18 mouse cellular contexts compared by ENCODE assay signal in the genomic region with DNA sequence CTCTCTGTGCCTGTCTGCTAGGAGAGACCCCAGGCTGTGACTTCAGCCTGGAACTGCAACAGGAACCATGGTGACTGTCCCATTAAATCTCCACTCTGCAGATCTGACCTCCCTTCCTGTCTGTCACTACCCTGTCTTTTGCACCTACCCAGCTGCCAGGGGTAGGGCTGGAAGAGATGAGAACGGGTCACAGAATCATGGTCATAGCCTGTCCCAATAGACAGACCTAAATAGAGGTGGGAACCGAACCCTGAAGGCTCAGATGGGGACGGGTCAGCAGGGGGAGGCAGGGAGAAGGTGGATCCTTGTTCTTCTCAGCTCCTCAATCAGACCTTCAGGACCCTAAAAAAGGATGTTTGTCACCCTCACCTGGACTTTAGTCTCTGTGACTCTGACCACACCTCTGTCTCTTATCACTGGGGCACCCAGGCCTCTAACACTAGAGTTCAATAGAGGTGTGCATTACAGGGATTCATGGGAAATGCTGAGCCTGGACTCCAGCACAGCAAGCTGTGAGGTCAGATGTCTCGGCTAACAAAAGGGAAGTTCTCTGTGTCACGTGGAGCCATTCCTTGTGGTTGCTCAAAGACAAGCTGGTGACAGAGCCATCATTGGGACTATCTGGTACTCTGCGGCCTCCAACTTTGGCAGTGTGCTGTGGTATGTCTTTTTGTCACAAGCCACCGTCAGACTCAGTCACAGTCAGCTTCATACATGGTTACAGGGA. TPM values are rescaled to one million over a fixed set of nuclear protein-coding genes. Genes with fewer than 3 reads are reported as not detected.
DNase-seq lines count a peak whose midpoint lies in the region; ATAC-seq and TF ChIP-seq lines count a peak whose summit lies in the region.
"Had no signal": no experiment of that assay in that cellular context is flagged by ENCODE, and none has a peak within 500 bp of the region (broad histone marks: within the 10 kb centered on the region; RNA-seq: fewer than 3 reads in every experiment).

No protein-coding gene starts in this region.

- H3K9me3 ChIP-seq in heart, embryonic 16.5 days (replicated peaks; ENCODE audit: control insufficient read depth, low read length) = no peaks in the 10 kb centered on the region
- H3K9me3 ChIP-seq in heart, embryonic 11.5 days (replicated peaks; ENCODE audit: control insufficient read depth, low read length) = no peaks in the 10 kb centered on the region
- no peaks in the 10 kb centered on the region for H3K9me3 ChIP-seq in E14TG2a.4 (ENCODE audit: low read length)
- no peaks in the 10 kb centered on the region for H3K9me3 ChIP-seq in intestine, embryonic 14.5 days (ENCODE audit: control insufficient read depth, low read length)
- H3K9me3 ChIP-seq: neural tube, embryonic 12.5 days had no signal

- H3K4me2 ChIP-seq in heart, embryonic 16.5 days (ENCODE audit: low read depth, low read length) = no peak overlapping the region
- no peak overlapping the region for H3K4me2 ChIP-seq in heart, embryonic 11.5 days
- H3K4me2 ChIP-seq in intestine, embryonic 14.5 days (ENCODE audit: low read length) = no peak overlapping the region
- H3K4me2 ChIP-seq: neural tube, embryonic 12.5 days had no signal

- no peaks in the 10 kb centered on the region for H3K27me3 ChIP-seq in heart, embryonic 16.5 days (ENCODE audit: control insufficient read depth, insufficient read depth, low read length)
- H3K27me3 ChIP-seq in heart, embryonic 11.5 days (ENCODE audit: control insufficient read depth, insufficient read depth, low read length) = no peaks in the 10 kb centered on the region
- H3K27me3 ChIP-seq in E14TG2a.4 (ENCODE audit: insufficient read depth, low read length) = peaks cover 15% of the 10 kb centered on the region
- no peaks in the 10 kb centered on the region for H3K27me3 ChIP-seq in intestine, embryonic 14.5 days (replicated peaks; ENCODE audit: control insufficient read depth, insufficient read depth, low read length)
- H3K27me3 ChIP-seq: neural tube, embryonic 12.5 days had no signal

- no peak overlapping the region for H3K9ac ChIP-seq in heart, embryonic 16.5 days (ENCODE audit: low read length)
- H3K9ac ChIP-seq in heart, embryonic 11.5 days (ENCODE audit: low read depth, low read length) = no peak overlapping the region
- H3K9ac ChIP-seq in intestine, embryonic 14.5 days (ENCODE audit: low read length) = no peak overlapping the region
- H3K9ac ChIP-seq: neural tube, embryonic 12.5 days had no signal

- H3K4me1 ChIP-seq in heart, embryonic 16.5 days (ENCODE audit: control insufficient read depth, insufficient read depth, low read length) = peaks cover 19% of the 10 kb centered on the region
- no peaks in the 10 kb centered on the region for H3K4me1 ChIP-seq in heart, embryonic 11.5 days (ENCODE audit: control insufficient read depth, insufficient read depth, low read length)
- peaks cover 44% of the 10 kb centered on the region for H3K4me1 ChIP-seq in E14TG2a.4 (replicated peaks; ENCODE audit: low read depth, low read length)
- no peaks in the 10 kb centered on the region for H3K4me1 ChIP-seq in intestine, embryonic 14.5 days (replicated peaks; ENCODE audit: control insufficient read depth, insufficient read depth, low read length)
- H3K4me1 ChIP-seq: neural tube, embryonic 12.5 days had no signal

- no peak for DNase-seq in intestine, embryonic 14.5 days (ENCODE audit: low spot score)
- DNase-seq in frontal cortex, postnatal 10 days (ENCODE audit: low spot score in 2 of 2) = no peak
- no peak for DNase-seq in kidney, adult 11 months
- no peak for DNase-seq in gastrocnemius, postnatal 10 days
- DNase-seq: B cell, adult 2 months; cerebellum, adult 2 months; gastrocnemius, postnatal 14 days; lung, postnatal 10 days; midbrain, embryonic 14.5 days; thymus, adult 18-20 months had no signal

- 65% methylated on average over 7 of the region's 7 CpGs for WGBS in heart, embryonic 16.5 days
- 81% methylated on average over 7 of the region's 7 CpGs for WGBS in heart, embryonic 11.5 days (ENCODE audit: insufficient replicate concordance)
- WGBS in intestine, embryonic 14.5 days = 86% methylated on average over 7 of the region's 7 CpGs

- peak; percentile 28 for ATAC-seq in heart, embryonic 16.5 days (replicated peaks; ENCODE audit: extremely low read depth, insufficient read depth, low FRiP score)
- no peak for ATAC-seq in heart, embryonic 11.5 days (replicated peaks; ENCODE audit: insufficient number of reproducible peaks, low FRiP score, low TSS enrichment)
- peak; percentile 65 for ATAC-seq in intestine, embryonic 14.5 days (replicated peaks; ENCODE audit: low FRiP score, low TSS enrichment, low read depth)
- peak; percentile 83 for ATAC-seq in megakaryocyte, adult 5-6 weeks (ENCODE audit: poor library complexity, severe bottlenecking)
- ATAC-seq: activated CD4-positive, CD25-positive, alpha-beta regulatory T cell, adult 4 months; forebrain, embryonic 16.5 days had no signal

- TF ChIP-seq CTCF in E14TG2a.4 (conservative IDR thresholded peaks at IDR 0.05; ENCODE audit: low read length) = no peak

- H3K36me3 ChIP-seq in heart, embryonic 16.5 days (ENCODE audit: control insufficient read depth, insufficient read depth) = peaks cover 42% of the 10 kb centered on the region
- peaks cover 21% of the 10 kb centered on the region for H3K36me3 ChIP-seq in heart, embryonic 11.5 days (ENCODE audit: control insufficient read depth, insufficient read depth, low read length)
- peaks cover 41% of the 10 kb centered on the region for H3K36me3 ChIP-seq in E14TG2a.4 (ENCODE audit: insufficient read depth, low read length)
- H3K36me3 ChIP-seq in intestine, embryonic 14.5 days (ENCODE audit: control insufficient read depth, insufficient read depth, low read length) = peaks cover 54% of the 10 kb centered on the region

- H3K27ac ChIP-seq in heart, embryonic 16.5 days (ENCODE audit: low read length) = peak overlapping the region; percentile 82
- H3K27ac ChIP-seq in heart, embryonic 11.5 days (ENCODE audit: low read depth, low read length) = no peak overlapping the region
- H3K27ac ChIP-seq in intestine, embryonic 14.5 days (ENCODE audit: low read depth) = no peak overlapping the region
- H3K27ac ChIP-seq: hindbrain, postnatal 0 days; neural tube, embryonic 12.5 days had no signal

- H3K4me3 ChIP-seq in heart, embryonic 16.5 days (ENCODE audit: low read length) = no peak overlapping the region
- H3K4me3 ChIP-seq in heart, embryonic 11.5 days (ENCODE audit: low read depth, low read length) = no peak overlapping the region
- H3K4me3 ChIP-seq in E14TG2a.4 (replicated peaks; ENCODE audit: low read length) = 0 out of 2 replicates have a peak overlapping the region, but pooled peaks have one; percentile 74
- H3K4me3 ChIP-seq in intestine, embryonic 14.5 days (ENCODE audit: low read depth, low read length) = no peak overlapping the region
- H3K4me3 ChIP-seq: neural tube, embryonic 12.5 days had no signal

RNA-seq across cellular contexts. Expression of gene Rnpepl1, which starts 10.1 kb away (rescaled TPM):
- 29.8 and 45.6 TPM in 2 replicates for polyA plus RNA-seq in heart, embryonic 16.5 days (2015; fragmentation: Nextera tagmentation; extraction: Ambion mirVana)
- polyA plus RNA-seq in heart, embryonic 11.5 days (2014; fragmentation: Nextera tagmentation; extraction: Ambion mirVana) = 21.7 and 24.6 TPM in 2 replicates
- 28.4 and 36.8 TPM in 2 replicates for polyA plus RNA-seq in intestine, embryonic 14.5 days (2014; fragmentation: Nextera tagmentation; extraction: Ambion mirVana)
- total RNA-seq in megakaryocyte, adult 5-6 weeks (2015) = 29.3 and 30.1 TPM in 2 replicates
- 20.4 and 23.6 TPM in 2 replicates for total RNA-seq in megakaryocyte, adult 5-6 weeks (2017)
- total RNA-seq in gastrocnemius, postnatal 10 days (2021) = 10 to 100 TPM; 61.4 to 62.3 TPM

RNA-seq across cellular contexts. Expression of gene Capn10, which starts 13.5 kb away (rescaled TPM):
- polyA plus RNA-seq in heart, embryonic 16.5 days (2015; fragmentation: Nextera tagmentation; extraction: Ambion mirVana) = 26.9 and 27.1 TPM in 2 replicates
- polyA plus RNA-seq in heart, embryonic 11.5 days (2014; fragmentation: Nextera tagmentation; extraction: Ambion mirVana) = 11.8 and 14.7 TPM in 2 replicates
- polyA plus RNA-seq in intestine, embryonic 14.5 days (2014; fragmentation: Nextera tagmentation; extraction: Ambion mirVana) = 25.6 and 26.5 TPM in 2 replicates
- total RNA-seq in megakaryocyte, adult 5-6 weeks (2015) = 2.7 and 5.2 TPM in 2 replicates
- 6.4 and 8.7 TPM in 2 replicates for total RNA-seq in megakaryocyte, adult 5-6 weeks (2017)
- total RNA-seq in gastrocnemius, postnatal 10 days (2021) = 1 to 10 TPM; 5.5 to 7.9 TPM

RNA-seq across cellular contexts. Expression of gene Dusp28, which starts 13.9 kb away (rescaled TPM):
- polyA plus RNA-seq in heart, embryonic 16.5 days (2015; fragmentation: Nextera tagmentation; extraction: Ambion mirVana) = 16.6 and 18.5 TPM in 2 replicates
- polyA plus RNA-seq in heart, embryonic 11.5 days (2014; fragmentation: Nextera tagmentation; extraction: Ambion mirVana) = 6.2 and 6.9 TPM in 2 replicates
- 9.9 and 12.1 TPM in 2 replicates for polyA plus RNA-seq in intestine, embryonic 14.5 days (2014; fragmentation: Nextera tagmentation; extraction: Ambion mirVana)
- 8.2 and 8.9 TPM in 2 replicates for total RNA-seq in megakaryocyte, adult 5-6 weeks (2015)
- 2.0 and 2.4 TPM in 2 replicates for total RNA-seq in megakaryocyte, adult 5-6 weeks (2017)
- 10 to 100 TPM; 21.6 to 25.5 TPM for total RNA-seq in gastrocnemius, postnatal 10 days (2021)

RNA-seq across cellular contexts. Expression of gene Ankmy1, which starts 17.9 kb away (rescaled TPM):
- 0.44 and 0.67 TPM in 2 replicates for polyA plus RNA-seq in heart, embryonic 16.5 days (2015; fragmentation: Nextera tagmentation; extraction: Ambion mirVana)
- polyA plus RNA-seq in heart, embryonic 11.5 days (2014; fragmentation: Nextera tagmentation; extraction: Ambion mirVana) = 0.34 and 0.70 TPM in 2 replicates
- polyA plus RNA-seq in intestine, embryonic 14.5 days (2014; fragmentation: Nextera tagmentation; extraction: Ambion mirVana) = 0.30 and 0.79 TPM in 2 replicates
- total RNA-seq in megakaryocyte, adult 5-6 weeks (2015) = 0.20 TPM in 1 of 2 replicates, not detected in the other
- not detected in 2 replicates for total RNA-seq in megakaryocyte, adult 5-6 weeks (2017)
- total RNA-seq in gastrocnemius, postnatal 10 days (2021) = under 1 TPM; 0.27 to 0.28 TPM
- total RNA-seq: hindbrain, postnatal 0 days had no signal

RNA-seq across cellular contexts. Expression of gene Gpr35, which starts 30.0 kb away (rescaled TPM):
- polyA plus RNA-seq in heart, embryonic 16.5 days (2015; fragmentation: Nextera tagmentation; extraction: Ambion mirVana) = 0.55 and 0.83 TPM in 2 replicates
- polyA plus RNA-seq in heart, embryonic 11.5 days (2014; fragmentation: Nextera tagmentation; extraction: Ambion mirVana) = 0.09 TPM in 1 of 2 replicates, not detected in the other
- 5.7 and 7.0 TPM in 2 replicates for polyA plus RNA-seq in intestine, embryonic 14.5 days (2014; fragmentation: Nextera tagmentation; extraction: Ambion mirVana)
- 69.5 and 72.6 TPM in 2 replicates for total RNA-seq in megakaryocyte, adult 5-6 weeks (2015)
- 46.4 and 47.2 TPM in 2 replicates for total RNA-seq in megakaryocyte, adult 5-6 weeks (2017)
- under 1 TPM; 0.12 to 0.56 TPM for total RNA-seq in gastrocnemius, postnatal 10 days (2021)
